Mouse (Mus musculus): Measurements from ENCODE around the gene Gm2832. TPM values are rescaled to one million over a fixed set of nuclear protein-coding genes. Genes with fewer than 3 reads are reported as not detected.
"Not testable (repeated sequence)": the region's sequence is repeated elsewhere in the genome, so short reads cannot be mapped to it uniquely, and the experiment has no call there.

Gene Gm2832
- 0.36 and 0.46 TPM in 2 replicates for polyA plus RNA-seq (2015; fragmentation: Nextera tagmentation; extraction: Ambion mirVana)

DNA sequence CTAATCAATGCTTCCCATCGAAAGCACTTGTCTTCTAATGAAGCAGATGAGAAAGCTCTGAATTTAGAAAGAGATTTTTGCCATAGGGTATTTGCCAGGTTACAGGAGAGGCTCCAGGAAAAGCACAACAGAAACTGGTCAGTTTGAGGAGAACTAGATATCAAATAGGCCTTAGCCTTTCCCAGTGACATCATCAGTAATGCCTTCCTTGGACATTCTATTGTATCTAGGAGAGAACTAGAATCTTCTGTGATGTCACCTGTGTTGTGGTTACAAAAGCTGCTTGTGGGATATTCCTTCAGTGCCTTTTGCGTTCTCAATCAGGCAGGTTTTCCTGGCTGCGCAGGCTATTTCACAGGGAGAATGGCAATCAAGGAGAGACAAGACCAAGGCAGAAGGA lies at the start of gene Gm2832:
Gm2832 (plus strand) TSS at position 301 of the 400 bp plus-strand sequence.
- H3K27ac ChIP-seq (replicated peaks); H3K9me3 ChIP-seq (replicated peaks); H3K27me3 ChIP-seq (replicated peaks); H3K4me2 ChIP-seq; H3K4me3 ChIP-seq (replicated peaks); H3K4me1 ChIP-seq; ATAC-seq (ENCODE audit: low FRiP score); H3K36me3 ChIP-seq; H3K9ac ChIP-seq (replicated peaks): not testable (repeated sequence)
- 97% methylated on average over 2 of the region's 3 CpGs for WGBS

DNA sequence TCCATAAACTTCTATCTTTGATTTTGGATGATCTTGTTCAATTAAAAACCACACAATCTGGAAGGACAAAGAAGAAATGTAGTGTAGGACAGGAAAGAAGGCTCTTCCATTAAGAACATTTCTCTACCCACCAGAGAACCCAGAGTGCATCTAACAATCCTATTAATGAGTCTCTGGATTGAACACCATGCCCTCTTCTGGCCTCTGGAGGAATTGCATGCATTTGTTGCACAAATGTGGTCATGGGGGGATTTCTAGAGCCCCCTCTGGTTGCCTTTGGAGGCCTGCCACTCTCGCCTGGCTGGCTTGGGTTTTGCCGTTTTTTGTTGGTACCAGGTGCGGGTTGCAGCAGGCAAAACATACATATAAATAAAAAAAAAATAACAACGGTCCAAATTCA lies 15.3 kb upstream of the Gm2832 start:
- H3K4me1 ChIP-seq; H3K9me3 ChIP-seq (replicated peaks); H3K9ac ChIP-seq (replicated peaks); H3K4me3 ChIP-seq (replicated peaks); H3K27me3 ChIP-seq (replicated peaks); H3K4me2 ChIP-seq; ATAC-seq (ENCODE audit: low FRiP score); H3K27ac ChIP-seq (replicated peaks); H3K36me3 ChIP-seq: not testable (repeated sequence)
- 42% methylated on average over 4 of the region's 4 CpGs for WGBS

DNA sequence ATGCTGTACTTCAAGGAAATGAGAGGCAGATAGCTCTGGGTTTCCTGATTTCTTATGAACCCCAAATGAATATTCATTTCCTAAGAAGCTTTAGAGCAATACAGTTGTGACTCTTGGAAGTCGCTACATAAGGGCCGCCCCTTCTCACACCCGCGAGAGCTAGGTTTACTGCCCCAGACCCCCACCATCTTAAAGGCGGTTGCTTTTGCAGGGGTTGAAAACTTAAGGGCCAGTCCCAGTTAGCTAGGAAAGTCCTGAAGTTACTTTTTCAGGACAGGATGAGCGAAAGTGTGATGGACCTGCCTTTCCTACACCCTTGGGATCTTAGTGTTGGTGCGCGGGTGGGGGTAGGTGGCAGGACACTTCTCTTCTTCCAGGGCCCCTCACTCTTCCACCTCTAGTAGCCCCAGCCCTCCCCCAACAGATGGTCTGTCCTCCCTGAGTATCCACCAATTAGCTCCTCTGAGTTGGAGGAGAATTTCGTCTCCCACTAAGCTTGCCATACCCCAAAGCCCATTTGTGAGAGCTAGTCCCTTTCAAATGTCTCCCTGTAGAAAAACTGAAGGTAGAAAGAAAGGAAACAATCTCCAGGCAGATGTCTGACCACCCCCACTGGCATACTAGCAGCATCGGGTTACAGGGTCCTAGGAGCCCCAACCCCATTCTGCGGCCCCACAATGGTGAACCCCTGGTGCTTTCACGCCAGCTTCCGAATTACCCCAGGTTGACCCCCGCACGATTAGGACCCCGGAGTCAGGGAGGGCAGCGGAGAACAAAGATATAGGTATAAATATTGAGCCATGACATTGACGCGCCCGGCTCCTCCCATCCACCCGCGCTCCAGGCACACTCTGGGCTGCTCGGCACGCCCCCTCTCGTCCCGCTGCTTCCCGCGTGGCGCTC lies 14.5 kb upstream of the Gm2832 start:
- not testable (repeated sequence) for H3K9me3 ChIP-seq (replicated peaks); H3K9ac ChIP-seq (replicated peaks); H3K27ac ChIP-seq (replicated peaks); H3K4me1 ChIP-seq; H3K36me3 ChIP-seq; H3K27me3 ChIP-seq (replicated peaks)
- H3K4me3 ChIP-seq (replicated peaks) = peak overlapping the region; percentile 38
- WGBS = 5% methylated on average over 26 of the region's 29 CpGs
- ATAC-seq (ENCODE audit: low FRiP score) = peak; percentile 93
- H3K4me2 ChIP-seq = peak overlapping the region; percentile 54

DNA sequence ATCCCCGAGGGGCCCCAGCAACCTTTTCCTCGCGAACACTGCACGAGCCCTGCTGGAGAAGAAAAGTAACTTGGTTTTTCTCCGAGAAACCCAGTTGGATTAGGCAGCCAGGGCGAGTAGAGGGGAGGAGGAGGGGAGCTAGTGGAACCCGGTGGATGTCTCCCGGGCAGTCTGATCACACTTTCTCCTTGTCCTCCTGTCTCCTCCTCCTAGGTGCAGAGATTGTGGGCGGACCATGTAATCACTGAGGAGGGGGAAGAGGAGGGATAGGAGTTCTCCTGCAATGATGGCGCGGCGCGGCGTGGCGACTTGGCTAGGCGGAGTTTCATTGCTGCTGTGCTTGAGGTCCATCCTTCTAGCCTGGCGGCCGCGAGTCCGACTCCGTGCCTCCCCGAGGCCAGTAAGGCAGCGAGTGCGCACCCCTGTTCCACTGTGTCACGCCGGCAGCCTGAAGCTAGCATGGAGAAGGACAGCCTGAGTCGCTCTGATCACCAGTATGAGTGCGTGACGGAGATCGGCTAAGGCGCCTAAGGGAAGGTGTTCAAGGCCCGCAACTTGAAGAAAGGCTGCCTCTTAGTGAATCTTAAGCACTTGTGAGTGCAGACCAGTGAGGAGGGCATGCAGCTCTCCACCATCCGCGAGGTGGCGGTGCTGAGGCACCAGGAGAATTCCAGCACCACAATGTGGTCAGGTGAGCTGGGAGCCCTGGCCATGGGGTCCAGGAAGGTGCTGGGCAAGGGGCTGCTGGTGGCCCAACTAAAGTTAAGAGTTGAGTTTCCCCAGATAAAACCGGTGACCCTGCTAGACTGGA lies 13.6 kb upstream of the Gm2832 start:
- peak; percentile 95 for ATAC-seq (ENCODE audit: low FRiP score)
- WGBS = under 1% methylated on average over 28 of the region's 36 CpGs

DNA sequence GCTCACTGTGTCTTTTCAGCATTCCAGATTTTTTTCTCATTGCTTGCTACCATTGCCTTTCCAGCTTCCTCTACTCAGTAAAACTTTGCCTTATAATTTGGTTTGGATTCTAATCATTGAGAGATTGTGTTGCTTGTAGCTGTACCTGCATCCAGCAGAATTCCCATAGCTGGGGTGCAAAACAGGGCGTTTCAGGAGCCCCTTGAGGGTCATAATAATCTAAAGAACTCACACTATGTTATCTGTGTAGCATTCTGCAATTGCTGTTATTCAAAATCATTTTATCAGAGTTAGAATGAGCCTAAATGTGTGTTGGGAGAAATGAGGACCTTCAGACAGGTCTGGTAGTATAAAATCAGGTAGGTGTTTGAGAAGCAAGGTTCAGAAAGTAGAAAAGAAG lies 7.4 kb downstream of the Gm2832 start:
- not testable (repeated sequence) for H3K27me3 ChIP-seq (replicated peaks); H3K27ac ChIP-seq (replicated peaks); H3K36me3 ChIP-seq; H3K4me2 ChIP-seq; H3K9ac ChIP-seq (replicated peaks); H3K4me1 ChIP-seq; H3K9me3 ChIP-seq (replicated peaks); H3K4me3 ChIP-seq (replicated peaks); ATAC-seq (ENCODE audit: low FRiP score)
- 36% methylated on average over 1 of the region's 1 CpGs for whole genome bisulfite sequencing

More for the DNA sequence above, 13.6 kb upstream of the Gm2832 start:
- Histone ChIP-seq H3K4me3 (replicated peaks) (peak overlapping the region; percentile 38), H3K4me2 (peak overlapping the region; percentile 55)
- not testable (repeated sequence) for H3K4me1 ChIP-seq; H3K9me3 ChIP-seq (replicated peaks); H3K27me3 ChIP-seq (replicated peaks); H3K27ac ChIP-seq (replicated peaks); H3K9ac ChIP-seq (replicated peaks); H3K36me3 ChIP-seq

Other genes with a start within 250 kb of the Gm2832 start
- 0.32 and 0.38 TPM in 2 replicates for gene Dydc2, start 209.6 kb upstream of the Gm2832 start, polyA plus RNA-seq (2015; fragmentation: Nextera tagmentation; extraction: Ambion mirVana)
- gene Dydc1, start 205.9 kb upstream of the Gm2832 start, polyA plus RNA-seq (2015; fragmentation: Nextera tagmentation; extraction: Ambion mirVana) = 0.18 TPM in 1 of 2 replicates, not detected in the other
- gene Mat1a, start 173.8 kb upstream of the Gm2832 start, polyA plus RNA-seq (2015; fragmentation: Nextera tagmentation; extraction: Ambion mirVana) = 0.09 TPM in 1 of 2 replicates, not detected in the other
- not detected in 2 replicates for gene Sftpa1, start 147.0 kb upstream of the Gm2832 start, polyA plus RNA-seq (2015; fragmentation: Nextera tagmentation; extraction: Ambion mirVana)
- not detected in 2 replicates for gene Mbl1, start 127.3 kb upstream of the Gm2832 start, polyA plus RNA-seq (2015; fragmentation: Nextera tagmentation; extraction: Ambion mirVana)
- not detected in 2 replicates for gene Sftpd, start 93.7 kb upstream of the Gm2832 start, polyA plus RNA-seq (2015; fragmentation: Nextera tagmentation; extraction: Ambion mirVana)
- not detected in 2 replicates for gene Gm5798, start 69.8 kb downstream of the Gm2832 start, polyA plus RNA-seq (2015; fragmentation: Nextera tagmentation; extraction: Ambion mirVana)
- gene Gm7945, start 107.6 kb downstream of the Gm2832 start, polyA plus RNA-seq (2015; fragmentation: Nextera tagmentation; extraction: Ambion mirVana) = 0.12 TPM in 1 of 2 replicates, not detected in the other
- gene Gm6482, start 129.5 kb downstream of the Gm2832 start, polyA plus RNA-seq (2015; fragmentation: Nextera tagmentation; extraction: Ambion mirVana) = not detected in 2 replicates
- gene Gm7954, start 174.7 kb downstream of the Gm2832 start, polyA plus RNA-seq (2015; fragmentation: Nextera tagmentation; extraction: Ambion mirVana) = not detected in 2 replicates
- 0.18 TPM in 1 of 2 replicates, not detected in the other for gene Gm3486, start 210.7 kb downstream of the Gm2832 start, polyA plus RNA-seq (2015; fragmentation: Nextera tagmentation; extraction: Ambion mirVana)